Mouse (Mus musculus) hematopoietic stem cell, adult 5-6 weeks (primary cell): ENCODE data around the gene Traf3ip3. TPM values are rescaled to one million over a fixed set of nuclear protein-coding genes. Genes with fewer than 3 reads are reported as not detected.

Experiments used
- ATAC-seq, 2 experiments: fragments of 125-278 bp in 1 of 2; replicated peaks in 1 of 2; 2 replicates each; pipeline ENCODE4 v1.8.0; 2016 to 2017; ENCODE audit warnings: inconsistent platforms in 2 of 2, mild to moderate bottlenecking in 2 of 2, moderate number of reproducible peaks in 2 of 2, low read depth in 1 of 2, moderate TSS enrichment in 1 of 2; ENCODE audit not compliant: low FRiP score in 2 of 2, poor library complexity in 2 of 2, severe bottlenecking in 2 of 2, insufficient read depth in 1 of 2, low TSS enrichment in 1 of 2
- total RNA-seq: library from RNA; stranded (forward); fragments of 172-1452, 232-1000 nt; gene quantifications from 2 replicates; pipeline ENCODE4 v1.2.3, GENCODE M21; 2017

Gene Traf3ip3
- total RNA-seq = 102 and 139 TPM in 2 replicates

DNA sequence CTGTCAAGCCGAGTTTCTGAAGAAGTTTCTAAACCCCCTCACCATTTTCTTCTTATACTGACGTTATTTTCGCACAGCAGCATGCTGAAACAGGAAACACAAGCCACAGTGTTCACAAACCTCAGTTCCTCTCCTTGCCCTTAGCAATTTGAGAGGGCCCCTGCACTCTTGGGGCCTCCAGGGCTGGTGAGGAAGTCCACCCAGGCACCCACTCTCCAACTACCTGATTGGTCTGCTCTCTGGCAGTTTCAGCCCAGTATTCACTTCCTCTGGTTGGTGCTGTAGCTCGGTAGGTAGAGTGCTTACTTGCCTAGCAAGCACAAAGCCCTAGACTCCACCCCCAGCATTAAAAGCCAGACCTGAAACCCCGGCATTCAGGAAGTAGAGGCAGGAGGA, at the start of gene Traf3ip3:
Gene Traf3ip3 (minus strand): TSS at position 321 of the 396 bp plus-strand sequence.
- peak; percentile 95 to 96 for ATAC-seq

GRCm38 (mm10) chr1:193250026-193250425, 48.5 kb upstream of the Traf3ip3 start:
- ATAC-seq = no peak

DNA sequence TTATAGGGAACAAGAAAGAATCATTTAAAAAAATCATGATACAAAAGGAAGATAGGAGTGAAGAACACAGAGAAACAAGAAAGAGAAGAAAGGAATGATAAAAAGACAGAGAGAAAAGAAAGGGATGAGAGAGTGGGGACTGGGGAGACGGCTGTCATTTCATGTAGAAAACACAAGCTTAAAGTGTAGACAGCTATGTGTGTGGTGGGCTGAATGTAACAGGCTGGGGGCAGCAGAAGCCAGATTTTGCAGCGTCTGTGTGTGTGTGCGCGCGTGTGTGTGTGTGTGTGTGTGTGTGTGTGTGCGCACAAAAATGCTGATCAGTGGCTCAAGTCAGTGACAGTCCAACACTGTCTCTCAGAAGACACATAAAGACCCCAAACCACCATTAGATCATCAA, 42.7 kb upstream of the Traf3ip3 start:
- no peak for ATAC-seq

DNA sequence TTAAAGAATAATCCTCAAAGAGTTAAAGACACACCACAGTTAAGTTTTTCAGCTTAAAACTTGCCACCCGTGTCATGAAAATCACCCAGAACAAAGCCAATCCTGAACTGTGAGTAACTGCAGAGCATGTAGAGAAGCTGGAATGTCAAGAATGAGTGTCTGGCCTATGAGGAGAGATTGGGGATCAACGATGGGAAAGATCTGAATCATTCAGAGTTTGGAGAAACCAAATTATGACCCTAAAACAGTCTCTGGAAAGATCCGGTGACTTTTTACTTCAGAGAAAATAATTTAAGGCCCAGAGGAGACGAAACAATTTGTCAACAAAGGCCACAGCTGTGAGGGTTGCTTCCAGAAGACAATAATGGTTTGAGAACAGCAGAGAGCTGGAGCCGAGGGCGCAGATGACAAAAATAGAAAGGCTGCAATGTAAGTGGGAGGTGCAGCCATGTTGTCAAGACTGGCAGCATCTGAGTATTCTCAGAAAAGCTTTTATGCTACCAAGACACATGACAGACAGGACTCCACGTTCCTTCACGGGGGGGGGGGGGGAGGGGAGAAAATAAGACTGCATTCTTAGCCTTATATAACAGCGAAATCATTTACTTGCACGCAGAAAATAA, 42.2 kb upstream of the Traf3ip3 start:
- no peak for ATAC-seq

- ATAC-seq = peak; percentile 67 to 68
These were observed 41.4 kb upstream of the Traf3ip3 start for GRCm38 (mm10) chr1:193242863-193243262.

DNA sequence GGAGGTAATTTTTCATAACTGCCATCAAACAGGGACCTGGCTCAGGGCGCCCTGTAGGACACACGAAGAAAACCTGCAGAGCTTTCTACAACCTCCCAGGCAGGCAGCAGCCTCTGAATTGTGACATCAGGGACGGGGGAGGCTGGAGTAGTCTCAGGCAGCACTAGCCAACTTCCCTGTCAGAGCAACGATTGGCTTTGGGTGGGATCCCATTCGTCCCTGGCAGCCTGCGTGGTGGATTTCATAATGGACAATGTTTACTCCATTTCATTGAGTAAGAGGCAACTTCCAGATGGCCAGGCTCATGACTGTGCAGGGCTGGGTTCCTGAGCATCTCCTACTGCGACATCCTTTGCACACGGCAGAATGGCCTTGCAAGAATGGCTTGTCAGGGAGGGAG, 40.7 kb upstream of the Traf3ip3 start:
- ATAC-seq = peak; percentile 70 to 87; a peak in 3 of 4 replicates

DNA sequence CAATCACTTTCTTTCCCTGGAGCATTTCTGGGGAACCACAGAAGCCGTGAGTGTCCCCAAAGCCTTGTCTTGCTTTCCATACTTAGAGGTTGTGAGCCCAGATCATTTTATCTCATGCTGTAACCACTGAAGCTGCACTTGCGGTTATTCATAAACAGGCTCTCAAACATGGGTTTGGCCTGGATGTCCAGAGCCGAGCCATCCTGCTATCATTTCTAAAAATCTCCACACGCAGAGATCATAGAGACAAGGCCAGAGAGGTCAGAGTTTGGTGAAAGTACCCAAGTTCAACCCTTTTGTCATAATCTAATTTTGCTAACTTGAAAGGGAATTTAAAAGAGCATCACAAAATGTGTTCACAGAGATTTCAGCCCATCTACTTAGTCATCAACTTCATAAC, 39.9 kb upstream of the Traf3ip3 start:
- no peak for ATAC-seq

DNA sequence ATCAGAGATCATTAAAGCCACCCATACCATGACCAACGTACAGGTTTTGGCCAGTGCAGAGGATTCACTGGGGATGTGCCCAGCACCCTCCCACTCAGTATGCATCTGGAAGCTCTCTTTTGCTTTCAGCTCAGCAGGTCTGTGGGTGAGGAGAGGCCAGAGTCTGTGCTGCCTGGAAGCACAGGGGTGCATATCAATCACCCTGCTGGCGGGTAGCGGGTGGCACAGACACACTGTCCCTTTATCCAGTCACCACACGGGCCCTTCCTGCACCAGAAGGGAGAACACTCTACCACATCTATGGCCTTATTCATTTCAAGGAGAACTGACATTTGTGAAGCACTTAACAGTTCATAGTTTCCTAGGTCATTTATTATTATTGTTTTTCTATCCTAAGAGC, 36.9 kb upstream of the Traf3ip3 start:
- ATAC-seq = no peak

GRCm38 (mm10) chr1:193234930-193235329, 33.4 kb upstream of the Traf3ip3 start:
- ATAC-seq = no peak

DNA sequence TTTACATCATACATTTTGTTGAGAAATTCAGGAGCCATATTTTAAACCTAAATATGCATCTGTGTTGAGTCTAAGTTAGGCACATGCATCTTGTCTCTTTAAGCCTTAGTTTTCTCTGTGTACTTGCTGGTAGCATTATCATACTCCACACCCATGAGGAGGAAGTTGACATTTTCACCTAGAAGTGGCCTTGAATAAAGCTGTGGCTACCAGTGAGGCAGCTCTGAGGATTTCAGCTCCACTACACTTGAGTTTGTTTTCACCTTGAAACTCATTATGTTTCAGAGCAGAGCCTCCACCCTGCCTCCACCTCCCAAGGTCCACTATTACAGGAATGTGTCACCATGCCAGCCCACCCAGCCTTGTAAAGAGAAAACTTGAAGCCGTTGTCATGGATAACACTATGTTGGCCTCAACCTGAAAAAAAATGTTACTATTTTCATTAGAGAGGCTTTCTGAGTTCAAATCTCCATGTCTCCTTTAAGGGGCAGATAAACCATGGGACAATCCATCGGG, 32.7 kb upstream of the Traf3ip3 start:
- ATAC-seq = no peak

GRCm38 (mm10) chr1:193232732-193233131, 31.2 kb upstream of the Traf3ip3 start:
- ATAC-seq = no peak

- peak; percentile 90 to 97 for ATAC-seq
These were observed 29.4 kb upstream of the Traf3ip3 start for GRCm38 (mm10) chr1:193230935-193231334.

DNA sequence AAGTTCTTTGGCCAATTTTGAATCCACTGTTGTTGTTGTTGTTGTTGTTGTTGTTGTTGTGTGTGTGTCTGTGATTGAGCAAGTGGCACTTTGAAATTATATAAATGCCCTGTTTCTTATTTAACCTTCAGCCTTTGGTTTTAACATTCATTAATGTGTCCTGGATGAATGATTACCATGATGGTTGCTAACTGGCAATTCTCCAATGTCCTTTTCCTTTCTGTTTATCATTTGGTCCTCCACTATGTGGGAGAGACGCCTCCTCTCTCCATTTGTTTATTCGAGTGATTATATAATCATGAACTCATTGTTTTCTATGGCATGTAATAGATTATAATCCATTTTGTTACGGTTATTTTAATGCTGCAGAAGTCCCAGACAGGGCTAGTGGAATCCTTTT, 29.0 kb upstream of the Traf3ip3 start:
- ATAC-seq = peak in 1 of 2 experiments; percentile 40; a peak in 1 of 4 replicates

DNA sequence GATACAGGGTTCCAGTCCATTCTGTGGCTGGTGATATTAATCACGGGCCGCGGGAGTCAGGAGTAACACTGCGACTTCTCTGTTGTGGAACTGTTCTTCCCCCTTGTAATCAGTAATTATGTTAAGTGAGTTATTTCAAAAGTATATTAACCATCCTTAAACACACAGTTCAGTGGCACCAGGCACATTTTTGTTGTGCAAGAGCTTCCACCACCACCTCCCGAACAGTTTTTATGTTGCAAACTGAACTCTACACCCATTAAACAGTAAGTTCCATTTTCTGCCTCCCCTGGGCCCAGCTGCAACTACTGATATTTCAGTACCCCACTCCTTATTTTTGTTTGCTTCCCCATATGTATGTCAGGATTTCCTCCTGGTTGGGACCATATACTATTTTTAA, 28.1 kb upstream of the Traf3ip3 start:
- ATAC-seq = no peak

- no peak for ATAC-seq
These were observed 26.0 kb upstream of the Traf3ip3 start for GRCm38 (mm10) chr1:193227537-193227936.

DNA sequence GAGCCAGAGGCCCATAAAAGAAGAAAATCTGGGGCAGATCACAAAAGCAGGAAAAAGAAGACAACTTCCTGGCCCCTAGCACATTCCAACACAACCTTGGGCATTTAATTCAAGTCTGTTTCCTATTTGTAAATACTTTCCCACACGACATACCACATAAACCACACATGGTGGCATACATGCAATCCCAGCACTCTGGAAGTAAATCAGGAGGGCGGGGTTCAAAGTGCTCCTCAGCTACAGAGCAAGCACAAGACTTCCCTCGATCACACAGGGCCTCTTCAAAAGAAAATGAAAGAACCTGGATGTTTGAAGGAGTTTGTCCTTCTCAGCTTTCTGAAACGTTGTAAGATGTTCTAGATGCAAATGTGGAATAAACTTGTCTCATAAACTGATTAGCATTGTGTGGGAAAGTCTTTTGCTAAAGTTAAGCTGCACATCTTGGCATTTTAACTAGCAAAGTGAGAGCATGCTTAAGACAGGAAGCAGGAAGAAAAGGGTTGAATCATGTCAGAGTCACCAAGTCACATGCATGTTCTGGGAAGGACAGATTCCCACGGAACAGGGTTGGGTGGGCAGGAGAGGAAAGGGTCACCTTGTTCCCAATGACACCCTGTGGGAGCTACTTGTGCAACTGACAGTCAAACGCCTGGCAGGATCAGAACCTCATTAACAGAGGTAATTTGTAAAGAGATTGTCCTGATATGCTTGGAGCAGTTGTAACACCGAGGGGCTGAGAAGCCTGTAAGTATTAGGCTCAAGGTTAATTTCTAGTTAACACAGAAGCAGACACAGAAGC, 25.4 kb upstream of the Traf3ip3 start:
- no peak for ATAC-seq

DNA sequence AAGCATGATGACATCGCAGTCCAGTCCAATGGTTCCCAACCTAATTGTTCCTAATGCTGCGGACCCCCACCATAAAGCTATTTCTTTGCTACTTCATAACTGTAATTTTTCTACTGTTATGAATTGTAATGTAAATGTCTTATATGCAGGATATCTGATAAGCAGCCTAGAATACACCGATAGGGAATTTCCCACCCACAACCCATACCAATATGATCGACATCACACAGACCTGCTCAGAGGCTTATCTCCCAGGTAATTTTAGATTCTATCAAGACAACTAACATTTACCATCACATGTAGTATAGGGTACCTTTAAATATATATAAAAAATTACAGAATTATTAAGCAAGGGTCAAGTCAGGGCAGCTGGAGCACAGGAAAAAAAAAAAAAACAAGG, 24.6 kb upstream of the Traf3ip3 start:
- no peak for ATAC-seq

DNA sequence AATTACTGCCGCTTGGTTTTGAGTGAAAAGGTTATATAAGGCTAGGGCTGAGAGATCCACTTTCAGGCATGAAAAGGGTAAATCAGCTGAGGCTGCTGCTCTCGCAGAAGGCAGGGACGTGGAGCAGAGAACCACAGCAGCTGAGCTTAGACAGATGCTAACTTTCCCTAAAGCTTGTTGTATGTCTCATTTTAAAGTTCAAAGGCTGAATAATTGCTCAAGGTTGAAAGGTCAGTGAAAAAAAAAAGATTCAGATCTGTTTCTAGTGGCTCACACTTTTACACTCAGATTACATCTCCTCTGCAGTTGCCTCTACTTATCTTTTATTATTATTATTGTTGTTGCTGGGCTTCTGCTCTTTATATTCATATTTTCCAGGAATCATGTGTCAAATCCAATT, 24.0 kb upstream of the Traf3ip3 start:
- ATAC-seq = no peak

DNA sequence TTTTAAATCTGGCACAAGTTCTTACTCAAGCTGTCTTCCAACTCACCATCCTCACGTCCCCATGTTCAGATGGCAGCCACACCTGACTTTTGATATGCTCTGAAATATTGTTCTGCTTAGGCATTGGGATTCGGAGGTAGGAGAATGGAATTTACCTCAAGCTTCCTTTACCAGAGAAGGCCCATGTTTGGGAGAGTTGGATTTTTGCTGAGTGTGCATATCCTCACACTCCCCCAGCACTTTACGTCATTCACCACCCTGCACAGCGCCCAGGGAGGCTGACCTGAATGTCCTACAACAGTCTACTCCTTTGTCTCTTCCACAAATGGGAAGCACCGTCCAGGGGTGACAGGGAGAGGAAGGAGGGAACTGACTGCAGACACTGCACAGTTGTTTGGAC, 18.9 kb upstream of the Traf3ip3 start:
- no peak for ATAC-seq
